Mouse (Mus musculus) heart, embryonic 11.5 days (tissue): ENCODE measurements at regions not wholly inside any gene's neighbourhood (a gene's known extent, or its start where the extent isn't known, plus 50 kb on each side); places are given as distances from the start of the nearest gene placed in this dataset.
A peak's percentile ranks its signal among the peaks of the same experiment; 100 is the strongest.

Source experiments
- ATAC-seq: fragments of 200-750 bp; cut with Nextera tagmentation; replicated peaks from 2 replicates; pipeline ENCODE4 v1.8.0; 2017; ENCODE audit warnings: moderate library complexity; ENCODE audit not compliant: insufficient number of reproducible peaks, low FRiP score, low TSS enrichment
- H3K27ac ChIP-seq: fragments of 300-500 bp; sonication (generic); 2 replicates; pipeline ENCODE4 v1.5.1; 2014; ENCODE audit warnings: mild to moderate bottlenecking, low read depth, low read length
- H3K27me3 ChIP-seq: fragments of 300-500 bp; sonication (generic); 2 replicates; pipeline ENCODE4 v1.6.1; 2014; ENCODE audit warnings: mild to moderate bottlenecking, low read length, mixed read lengths; ENCODE audit not compliant: control insufficient read depth, insufficient read depth
- H3K36me3 ChIP-seq: fragments of 300-500 bp; sonication (generic); 2 replicates; pipeline ENCODE4 v1.6.1; 2014; ENCODE audit warnings: mild to moderate bottlenecking, low read length, moderate library complexity, mixed read lengths; ENCODE audit not compliant: control insufficient read depth, insufficient read depth
- H3K4me1 ChIP-seq: fragments of 300-500 bp; sonication (generic); 2 replicates; pipeline ENCODE4 v1.6.1; 2014; ENCODE audit warnings: low read length; ENCODE audit not compliant: control insufficient read depth, insufficient read depth
- H3K4me2 ChIP-seq: fragments of 300-500 bp; sonication (generic); 2 replicates; pipeline ENCODE4 v1.6.1; 2014; ENCODE audit warnings: mild to moderate bottlenecking, moderate library complexity
- H3K4me3 ChIP-seq: fragments of 300-500 bp; sonication (generic); 2 replicates; pipeline ENCODE4 v1.5.1; 2014; ENCODE audit warnings: low read depth, low read length
- H3K9ac ChIP-seq: fragments of 300-500 bp; sonication (generic); 2 replicates; pipeline ENCODE4 v1.6.1; 2014; ENCODE audit warnings: mild to moderate bottlenecking, low read depth, low read length, moderate library complexity
- H3K9me3 ChIP-seq: fragments of 300-500 bp; sonication (generic); replicated peaks from 2 replicates; pipeline ENCODE4 v1.6.1; 2016; ENCODE audit warnings: low read length; ENCODE audit not compliant: control insufficient read depth
- WGBS: fragments of 180-500 bp; shearing (Covaris S2); extraction: QIAGEN DNeasy Blood & Tissue Kit; methylation state at CpG from one replicate; pipeline ENCODE4 v1.1.7; 2014; ENCODE audit not compliant: insufficient replicate concordance; 5-methylcytosine and 5-hydroxymethylcytosine counted together

GRCm38 (mm10) chr15:21988676-21989075, 560.1 kb upstream of the Cdh18 start:
- Histone ChIP-seq H3K4me1 (no peaks in the 10 kb centered on the region), H3K9ac (no peak overlapping the region), H3K9me3 (no peaks in the 10 kb centered on the region), H3K4me3 (no peak overlapping the region), H3K36me3 (no peaks in the 10 kb centered on the region), H3K4me2 (no peak overlapping the region), H3K27me3 (no peaks in the 10 kb centered on the region), H3K27ac (no peak overlapping the region)
- ATAC-seq, result no peak
- WGBS, result 62% methylated on average over 4 of the region's 4 CpGs

- no peaks in the 10 kb centered on the region for H3K4me1 ChIP-seq
- H3K4me2 ChIP-seq, result no peak overlapping the region
- H3K4me3 ChIP-seq, result no peak overlapping the region
- no peak overlapping the region for H3K27ac ChIP-seq
- no peaks in the 10 kb centered on the region for H3K36me3 ChIP-seq
- H3K9me3 ChIP-seq, result no peaks in the 10 kb centered on the region
- 79% methylated on average over 2 of the region's 2 CpGs for WGBS
- ATAC-seq, result 0 out of 2 replicates have a peak, but pooled peaks have one; percentile 26
- H3K9ac ChIP-seq, result no peak overlapping the region
- no peaks in the 10 kb centered on the region for H3K27me3 ChIP-seq
These were observed 555.5 kb upstream of the Cdh18 start for GRCm38 (mm10) chr15:21993309-21993708.

GRCm38 (mm10) chr15:21995121-21995826, 553.5 kb upstream of the Cdh18 start:
- 54% methylated on average over 3 of the region's 3 CpGs for WGBS

GRCm38 (mm10) chr15:22019977-22020376, 528.8 kb upstream of the Cdh18 start:
- Histone ChIP-seq H3K4me1 (no peaks in the 10 kb centered on the region), H3K36me3 (no peaks in the 10 kb centered on the region), H3K27ac (no peak overlapping the region), H3K27me3 (no peaks in the 10 kb centered on the region), H3K4me2 (no peak overlapping the region), H3K9me3 (no peaks in the 10 kb centered on the region), H3K4me3 (no peak overlapping the region), H3K9ac (no peak overlapping the region)
- 72% methylated on average over 2 of the region's 2 CpGs for WGBS
- no peak for ATAC-seq

More at GRCm38 (mm10) chr15:21995121-21995826, 553.5 kb upstream of the Cdh18 start:
- H3K27me3 ChIP-seq, result no peaks in the 10 kb centered on the region
- H3K9ac ChIP-seq, result no peak overlapping the region
- H3K4me3 ChIP-seq, result no peak overlapping the region
- no peak for ATAC-seq
- no peaks in the 10 kb centered on the region for H3K36me3 ChIP-seq
- no peak overlapping the region for H3K4me2 ChIP-seq
- H3K4me1 ChIP-seq, result no peaks in the 10 kb centered on the region
- H3K9me3 ChIP-seq, result no peaks in the 10 kb centered on the region
- no peak overlapping the region for H3K27ac ChIP-seq

- Histone ChIP-seq H3K4me1 (no peaks in the 10 kb centered on the region), H3K4me3 (no peak overlapping the region), H3K9me3 (no peaks in the 10 kb centered on the region), H3K36me3 (no peaks in the 10 kb centered on the region), H3K9ac (no peak overlapping the region), H3K4me2 (no peak overlapping the region), H3K27ac (no peak overlapping the region), H3K27me3 (no peaks in the 10 kb centered on the region)
- no peak for ATAC-seq
- 69% methylated on average over 3 of the region's 3 CpGs for WGBS
These were observed 518.6 kb upstream of the Cdh18 start for GRCm38 (mm10) chr15:22030215-22030614.

- H3K36me3 ChIP-seq, result no peaks in the 10 kb centered on the region
- no peak overlapping the region for H3K9ac ChIP-seq
- no peaks in the 10 kb centered on the region for H3K9me3 ChIP-seq
- no peak overlapping the region for H3K4me3 ChIP-seq
- H3K4me1 ChIP-seq, result no peaks in the 10 kb centered on the region
- H3K27ac ChIP-seq, result no peak overlapping the region
- H3K4me2 ChIP-seq, result no peak overlapping the region
- no peaks in the 10 kb centered on the region for H3K27me3 ChIP-seq
- ATAC-seq, result no peak
These were observed 502.4 kb upstream of the Cdh18 start for GRCm38 (mm10) chr15:22046423-22046822.

- ATAC-seq, result no peak
- Histone ChIP-seq H3K4me3 (no peak overlapping the region), H3K36me3 (no peaks in the 10 kb centered on the region), H3K27ac (no peak overlapping the region), H3K9me3 (no peaks in the 10 kb centered on the region), H3K4me2 (no peak overlapping the region), H3K9ac (no peak overlapping the region), H3K4me1 (no peaks in the 10 kb centered on the region), H3K27me3 (no peaks in the 10 kb centered on the region)
- 76% methylated on average over 4 of the region's 4 CpGs for WGBS
These were observed 501.8 kb upstream of the Cdh18 start for GRCm38 (mm10) chr15:22046877-22047478.

GRCm38 (mm10) chr15:22086856-22087255, 462.0 kb upstream of the Cdh18 start:
- WGBS, result 80% methylated on average over 3 of the region's 3 CpGs

GRCm38 (mm10) chr15:22121746-22122145, 427.1 kb upstream of the Cdh18 start:
- Histone ChIP-seq H3K9me3 (no peaks in the 10 kb centered on the region), H3K4me3 (no peak overlapping the region), H3K27ac (no peak overlapping the region), H3K4me2 (no peak overlapping the region), H3K9ac (no peak overlapping the region), H3K36me3 (no peaks in the 10 kb centered on the region), H3K4me1 (no peaks in the 10 kb centered on the region), H3K27me3 (no peaks in the 10 kb centered on the region)
- no peak for ATAC-seq
- WGBS, result 94% methylated on average over 1 of the region's 1 CpGs

More at GRCm38 (mm10) chr15:22086856-22087255, 462.0 kb upstream of the Cdh18 start:
- Histone ChIP-seq H3K27ac (no peak overlapping the region), H3K36me3 (no peaks in the 10 kb centered on the region), H3K4me2 (no peak overlapping the region), H3K27me3 (no peaks in the 10 kb centered on the region), H3K4me3 (no peak overlapping the region), H3K9me3 (no peaks in the 10 kb centered on the region), H3K9ac (no peak overlapping the region), H3K4me1 (no peaks in the 10 kb centered on the region)
- no peak for ATAC-seq
